Mouse (Mus musculus) stomach, embryonic 16.5 days (tissue): ENCODE results near the gene Nup153. TPM values are rescaled to one million over a fixed set of nuclear protein-coding genes. Genes with fewer than 3 reads are reported as not detected.

ENCODE experiments used
- ATAC-seq: fragments of 200-750 bp; cut with Nextera tagmentation; 2 replicates; pipeline ENCODE4 v1.8.0; 2017; ENCODE audit warnings: moderate number of reproducible peaks, moderate TSS enrichment; ENCODE audit not compliant: insufficient read depth, low FRiP score
- H3K27ac ChIP-seq: fragments of 300-500 bp; sonication (generic); 2 replicates; pipeline ENCODE4 v1.5.1; 2014; ENCODE audit warnings: low read length
- H3K27me3 ChIP-seq: fragments of 300-500 bp; sonication (generic); 2 replicates; pipeline ENCODE4 v1.6.1; 2014; ENCODE audit warnings: low read length, control low read depth, mixed read lengths; ENCODE audit not compliant: control insufficient read depth, insufficient read depth
- H3K36me3 ChIP-seq: fragments of 300-500 bp; sonication (generic); 2 replicates; pipeline ENCODE4 v1.6.1; 2014; ENCODE audit warnings: low read length; ENCODE audit not compliant: control insufficient read depth, insufficient read depth
- H3K4me1 ChIP-seq: fragments of 300-500 bp; sonication (generic); 2 replicates; pipeline ENCODE4 v1.6.1; 2014; ENCODE audit warnings: low read length, control low read depth, mixed read lengths; ENCODE audit not compliant: control insufficient read depth, insufficient read depth
- H3K4me2 ChIP-seq: fragments of 300-500 bp; sonication (generic); 2 replicates; pipeline ENCODE4 v1.6.1; 2014; ENCODE audit warnings: low read depth, low read length, mixed read lengths
- H3K4me3 ChIP-seq: fragments of 300-500 bp; sonication (generic); replicated peaks from 2 replicates; pipeline ENCODE4 v1.5.1; 2014; ENCODE audit warnings: mild to moderate bottlenecking, low read length
- H3K9ac ChIP-seq: fragments of 300-500 bp; sonication (generic); 2 replicates; pipeline ENCODE4 v1.6.1; 2014; ENCODE audit warnings: low read length
- H3K9me3 ChIP-seq: fragments of 300-500 bp; sonication (generic); replicated peaks from 2 replicates; pipeline ENCODE4 v1.6.1; 2016; ENCODE audit warnings: low read length, control low read depth; ENCODE audit not compliant: control insufficient read depth
- WGBS: fragments of 180-500 bp; shearing (Covaris S2); extraction: QIAGEN DNeasy Blood & Tissue Kit; methylation state at CpG from one replicate; pipeline ENCODE4 v1.1.7; 2014; 5-methylcytosine and 5-hydroxymethylcytosine counted together
- polyA plus RNA-seq: library from polyadenylated mRNA; unstranded; fragments of >200 nt; fragmentation: Nextera tagmentation; extraction: Ambion mirVana; gene quantifications from 2 replicates; pipeline ENCODE4 v1.2.1, GENCODE M21; 2015

Gene Nup153
- polyA plus RNA-seq, 1 experiment from 2014 or later, result 18.5 TPM

- WGBS, result 95% methylated on average over 13 of the region's 13 CpGs
- Histone ChIP-seq H3K27me3 (no peaks in the 10 kb centered on the region), H3K4me1 (no peaks in the 10 kb centered on the region), H3K27ac (no peak overlapping the region), H3K9me3 (no peaks in the 10 kb centered on the region), H3K9ac (no peak overlapping the region), H3K4me3 (no peak overlapping the region), H3K4me2 (no peak overlapping the region), H3K36me3 (no peaks in the 10 kb centered on the region)
- no peak for ATAC-seq
Measured at GRCm38 (mm10) chr13:46758627-46759026, 30.9 kb upstream of the Nup153 start.

DNA sequence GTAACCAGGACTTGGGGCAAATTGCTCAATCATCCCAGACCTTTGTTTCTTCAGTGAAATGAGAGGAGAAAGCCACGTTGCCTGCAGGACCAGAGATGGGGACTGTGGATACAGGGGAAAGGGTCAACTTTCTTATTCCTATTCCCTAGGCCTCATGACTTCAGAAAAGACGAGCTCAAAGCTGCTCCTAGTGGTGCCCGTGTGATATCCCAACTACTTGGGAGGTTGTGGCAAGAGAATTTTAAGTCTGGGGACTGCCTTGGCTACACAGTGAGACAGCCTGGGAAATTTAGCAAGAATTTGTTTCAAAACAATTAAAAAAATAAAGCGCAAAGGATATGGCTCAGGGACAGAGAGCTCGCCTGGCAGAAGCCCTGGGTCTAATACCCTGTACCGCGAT, 30.2 kb upstream of the Nup153 start:
- Histone ChIP-seq H3K4me1 (no peaks in the 10 kb centered on the region), H3K27ac (no peak overlapping the region), H3K9me3 (no peaks in the 10 kb centered on the region), H3K27me3 (no peaks in the 10 kb centered on the region), H3K4me3 (no peak overlapping the region), H3K4me2 (no peak overlapping the region), H3K36me3 (no peaks in the 10 kb centered on the region), H3K9ac (no peak overlapping the region)
- ATAC-seq, result no peak
- 89% methylated on average over 7 of the region's 7 CpGs for WGBS

DNA sequence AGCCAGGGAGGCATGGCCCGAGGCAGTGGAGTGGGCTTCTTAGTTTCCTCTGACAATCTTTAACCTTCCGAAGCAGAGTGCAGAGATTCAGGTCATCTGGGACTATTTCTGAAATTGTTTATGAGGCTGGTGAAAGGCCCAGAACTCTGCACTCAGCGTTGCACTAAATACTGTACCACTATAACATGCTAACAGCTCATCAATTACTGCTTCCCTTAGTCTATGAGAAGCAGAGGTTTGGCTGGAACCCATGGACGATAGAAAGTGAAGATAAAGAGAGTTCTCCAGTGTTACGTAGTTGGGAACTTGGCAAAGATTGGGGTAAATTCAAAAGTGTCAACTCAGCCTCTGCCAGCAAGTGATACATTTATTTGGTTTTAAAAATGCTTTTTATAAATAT, 25.6 kb upstream of the Nup153 start:
- no peak for ATAC-seq
- H3K4me1 ChIP-seq, result no peaks in the 10 kb centered on the region
- WGBS, result 77% methylated on average over 5 of the region's 5 CpGs
- 0 out of 2 replicates have a peak, but pooled peaks cover 3% of the 10 kb centered on the region for H3K36me3 ChIP-seq
- H3K4me2 ChIP-seq, result no peak overlapping the region
- H3K4me3 ChIP-seq, result no peak overlapping the region
- no peaks in the 10 kb centered on the region for H3K27me3 ChIP-seq
- no peaks in the 10 kb centered on the region for H3K9me3 ChIP-seq
- no peak overlapping the region for H3K9ac ChIP-seq
- no peak overlapping the region for H3K27ac ChIP-seq

DNA sequence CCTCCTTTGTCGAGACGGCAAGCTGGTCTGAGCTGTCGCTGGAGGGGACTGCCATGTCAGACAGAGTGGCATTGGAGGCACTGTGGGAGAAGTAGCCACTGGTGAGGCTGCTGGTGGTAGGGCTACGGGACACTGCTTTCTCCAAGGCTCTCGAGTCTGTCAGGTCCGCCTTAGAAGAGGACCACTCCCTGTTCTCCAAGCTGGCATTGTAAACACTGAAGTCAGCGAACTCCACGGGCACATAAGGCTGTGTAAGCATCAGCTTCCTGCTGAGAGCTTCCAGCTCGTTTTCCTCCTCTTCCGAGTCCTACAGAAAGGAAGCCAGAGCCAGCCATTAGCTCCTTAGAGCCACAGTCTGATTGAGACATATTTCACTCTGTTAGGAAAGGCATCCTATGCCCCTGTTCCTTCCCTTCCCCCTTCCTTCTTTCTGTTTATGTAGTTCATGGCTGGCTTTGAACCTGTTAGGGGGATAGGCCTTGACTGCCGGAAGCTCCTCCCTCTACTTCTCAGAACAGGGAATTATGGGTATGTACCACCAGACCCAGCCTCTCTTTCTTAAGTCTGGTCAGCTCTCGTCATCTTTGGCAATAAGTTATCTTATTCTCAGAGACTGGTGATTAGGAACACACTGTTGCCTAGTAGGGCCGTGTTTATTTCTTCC, 25.0 kb upstream of the Nup153 start:
- WGBS, result 68% methylated on average over 13 of the region's 13 CpGs
- no peaks in the 10 kb centered on the region for H3K9me3 ChIP-seq
- 0 out of 2 replicates have a peak, but pooled peaks cover 3% of the 10 kb centered on the region for H3K36me3 ChIP-seq
- no peak overlapping the region for H3K27ac ChIP-seq
- no peaks in the 10 kb centered on the region for H3K27me3 ChIP-seq
- H3K4me3 ChIP-seq, result no peak overlapping the region
- ATAC-seq, result no peak
- H3K4me2 ChIP-seq, result no peak overlapping the region
- H3K9ac ChIP-seq, result no peak overlapping the region
- H3K4me1 ChIP-seq, result no peaks in the 10 kb centered on the region

DNA sequence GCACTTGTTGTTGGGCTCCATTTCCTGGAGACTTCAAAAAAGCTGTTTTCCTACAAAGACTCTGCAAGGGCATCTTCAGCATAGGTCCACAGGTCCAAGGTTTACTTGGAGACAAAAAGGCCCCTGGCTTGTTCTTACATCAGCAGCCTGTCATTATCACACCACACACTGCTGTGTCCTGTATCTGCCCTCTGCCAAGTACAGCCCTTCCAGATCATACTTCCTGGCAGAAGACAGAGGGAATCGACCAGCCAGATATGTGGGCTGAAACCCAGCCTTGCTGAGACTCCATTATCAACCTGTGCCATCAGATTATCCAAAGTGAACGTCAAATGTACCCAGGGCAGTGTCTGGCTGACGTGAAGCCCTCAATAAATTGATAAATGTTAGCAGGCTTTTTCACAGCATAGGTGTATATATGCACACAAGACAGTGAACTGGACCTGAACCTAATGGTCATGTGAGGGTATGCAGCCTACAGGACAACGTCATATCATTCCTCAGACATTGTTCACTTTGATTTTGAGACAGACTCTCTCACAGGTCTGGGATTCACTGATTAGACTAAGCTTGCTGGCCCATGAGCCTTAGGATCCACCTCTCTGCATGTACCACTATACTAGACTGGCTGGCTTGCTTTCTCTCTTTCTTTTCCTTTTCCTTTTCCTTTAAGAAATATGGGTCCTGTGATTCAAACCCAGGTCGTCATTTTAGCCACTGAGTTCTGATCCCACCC, 20.6 kb upstream of the Nup153 start:
- Histone ChIP-seq H3K9ac (no peak overlapping the region), H3K27ac (no peak overlapping the region), H3K4me2 (no peak overlapping the region), H3K9me3 (no peaks in the 10 kb centered on the region), H3K36me3 (0 out of 2 replicates have a peak, but pooled peaks cover 3% of the 10 kb centered on the region), H3K4me3 (no peak overlapping the region), H3K27me3 (no peaks in the 10 kb centered on the region), H3K4me1 (no peaks in the 10 kb centered on the region)
- no peak for ATAC-seq
- 83% methylated on average over 5 of the region's 5 CpGs for WGBS

GRCm38 (mm10) chr13:46743821-46744220, 16.1 kb upstream of the Nup153 start:
- Histone ChIP-seq H3K9ac (no peak overlapping the region), H3K4me3 (no peak overlapping the region), H3K4me2 (no peak overlapping the region), H3K27ac (no peak overlapping the region), H3K4me1 (no peaks in the 10 kb centered on the region), H3K9me3 (no peaks in the 10 kb centered on the region), H3K27me3 (no peaks in the 10 kb centered on the region), H3K36me3 (no peaks in the 10 kb centered on the region)
- 76% methylated on average over 8 of the region's 8 CpGs for WGBS
- no peak for ATAC-seq

GRCm38 (mm10) chr13:46742367-46742766, 14.6 kb upstream of the Nup153 start:
- Histone ChIP-seq H3K4me1 (no peaks in the 10 kb centered on the region), H3K9me3 (no peaks in the 10 kb centered on the region), H3K36me3 (no peaks in the 10 kb centered on the region), H3K9ac (no peak overlapping the region), H3K4me2 (no peak overlapping the region), H3K27me3 (no peaks in the 10 kb centered on the region), H3K27ac (no peak overlapping the region), H3K4me3 (no peak overlapping the region)
- WGBS, result 50% methylated on average over 2 of the region's 2 CpGs
- no peak for ATAC-seq

- no peak overlapping the region for H3K4me3 ChIP-seq
- no peak overlapping the region for H3K9ac ChIP-seq
- WGBS, result 72% methylated on average over 7 of the region's 7 CpGs
- no peak for ATAC-seq
- H3K27ac ChIP-seq, result no peak overlapping the region
- H3K4me2 ChIP-seq, result no peak overlapping the region
- H3K9me3 ChIP-seq, result no peaks in the 10 kb centered on the region
- no peaks in the 10 kb centered on the region for H3K36me3 ChIP-seq
- 0 out of 2 replicates have a peak, but pooled peaks cover 3% of the 10 kb centered on the region for H3K4me1 ChIP-seq
- H3K27me3 ChIP-seq, result no peaks in the 10 kb centered on the region
Measured at GRCm38 (mm10) chr13:46739426-46739825, 11.7 kb upstream of the Nup153 start.

GRCm38 (mm10) chr13:46737482-46737881, 9.7 kb upstream of the Nup153 start:
- no peak overlapping the region for H3K4me2 ChIP-seq
- 70% methylated on average over 4 of the region's 4 CpGs for WGBS
- H3K27ac ChIP-seq, result no peak overlapping the region
- no peaks in the 10 kb centered on the region for H3K36me3 ChIP-seq
- H3K4me1 ChIP-seq, result 0 out of 2 replicates have a peak, but pooled peaks cover 3% of the 10 kb centered on the region
- no peaks in the 10 kb centered on the region for H3K9me3 ChIP-seq
- no peak overlapping the region for H3K9ac ChIP-seq
- H3K4me3 ChIP-seq, result no peak overlapping the region
- ATAC-seq, result no peak
- H3K27me3 ChIP-seq, result no peaks in the 10 kb centered on the region
